Mouse (Mus musculus) ES-E14 (cell line): ENCODE data around the gene Dock3.

ENCODE experiments used
- CHD2 ChIP-seq: IDR thresholded peaks from 2 replicates; pipeline ENCODE4 v1.6.1; 2014; ENCODE audit warnings: mild to moderate bottlenecking, low read depth, low read length, inconsistent platforms
- HCFC1 ChIP-seq: IDR thresholded peaks from 2 replicates; pipeline ENCODE4 v1.6.1; 2012; ENCODE audit warnings: low read length, inconsistent platforms, borderline replicate concordance; ENCODE audit not compliant: insufficient read depth
- ZC3H11A ChIP-seq: IDR thresholded peaks from 2 replicates; pipeline ENCODE4 v1.6.1; 2012; ENCODE audit warnings: low read depth, mild to moderate bottlenecking, inconsistent platforms, low read length, borderline replicate concordance

GRCm38 (mm10) chr9:106955486-106955885, 276.2 kb downstream of the Dock3 start:
- TF ChIP-seq CHD2 (no peak), HCFC1 (no peak), ZC3H11A (no peak)
